Mouse (Mus musculus): ENCODE results near the gene Gm45711. TPM values are rescaled to one million over a fixed set of nuclear protein-coding genes. Genes with fewer than 3 reads are reported as not detected.

Gm45711 gene
- not detected for total RNA-seq (2023)

GRCm38 (mm10) chr8:104309441-104310155 is at the start of gene Gm45711, which contains the start of gene Cmtm1:
Gene Gm45711 (minus strand): TSS chr8:104310081.
Gene Cmtm1 (minus strand): TSS chr8:104310145.

DNA sequence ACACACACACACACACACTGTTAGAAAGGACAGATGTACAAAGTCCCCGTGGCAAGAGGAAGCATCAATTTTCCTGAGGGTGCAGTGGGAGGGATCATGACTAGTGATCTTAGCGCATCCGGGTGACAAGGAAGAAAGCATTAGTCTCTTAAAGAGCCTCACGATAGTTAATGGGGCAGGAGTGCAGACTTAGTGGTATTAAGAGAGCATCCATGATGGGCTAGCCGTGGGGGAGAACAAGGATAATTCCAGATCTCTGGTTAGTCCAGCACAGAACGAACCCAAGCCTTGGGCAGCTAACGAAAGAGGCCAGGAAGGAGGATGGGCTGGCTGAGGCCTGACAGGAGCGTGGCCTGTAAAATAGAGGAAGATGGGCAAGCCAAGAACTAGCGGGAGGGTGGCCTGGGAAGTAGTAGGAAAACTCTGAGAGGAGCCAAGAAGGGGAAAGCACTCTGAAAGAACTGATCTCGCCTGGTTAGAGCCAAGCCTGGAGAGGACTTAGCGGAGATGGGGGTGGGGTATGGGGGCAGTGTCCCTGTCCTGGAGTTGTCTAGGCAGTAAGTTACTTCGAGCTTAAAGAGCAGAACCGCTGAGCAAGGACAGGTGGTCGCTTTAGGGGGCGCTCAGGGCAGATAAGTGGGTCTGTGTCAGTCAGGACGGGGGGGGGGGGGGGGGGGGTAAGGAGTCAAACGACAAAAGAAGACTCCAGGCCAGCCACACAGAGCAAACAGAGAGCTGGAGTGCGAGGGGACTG is 29.5 kb upstream of the Gm45711 start, which contains the start of gene Cmtm3:
Gene Cmtm3 (plus strand): TSS at position 182 of the 754 bp plus-strand sequence.

GRCm38 (mm10) chr8:104321930-104322329 is 12.0 kb upstream of the Gm45711 start, which contains the start of gene Cmtm2b:
Gene Cmtm2b (plus strand): TSS chr8:104322230.

GRCm38 (mm10) chr8:104321267-104321666 is 11.4 kb upstream of the Gm45711 start, which contains the start of gene Gm11020:
Gene Gm11020 (plus strand): TSS chr8:104321567.

DNA sequence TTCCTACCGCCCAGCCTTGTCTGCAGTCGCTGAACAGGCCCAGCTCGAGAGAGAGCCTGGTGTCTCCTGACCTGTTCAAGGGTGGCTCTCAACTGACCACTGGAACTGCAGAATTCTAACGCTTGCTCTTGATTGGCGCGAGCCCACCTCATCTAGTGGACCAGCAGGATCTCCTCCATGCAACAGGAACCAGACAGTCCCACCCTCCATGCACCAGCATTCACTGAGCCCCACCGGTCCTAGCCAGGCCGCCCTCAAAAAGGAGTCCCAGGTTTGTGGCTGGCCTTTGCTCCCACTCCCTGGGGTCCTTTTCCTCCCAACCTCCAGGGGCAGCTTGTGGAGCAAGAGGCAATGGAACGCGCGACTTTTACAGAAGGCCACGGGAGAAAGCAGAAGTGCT is 16.8 kb downstream of the Gm45711 start, which contains the start of gene Cmtm2a:
Gene Cmtm2a (minus strand): TSS at position 101 of the 400 bp plus-strand sequence.

GRCm38 (mm10) chr8:104250439-104251367 is 59.2 kb downstream of the Gm45711 start, which contains the start of gene Cklf:
Gene Cklf (plus strand): TSS chr8:104250861.

GRCm38 (mm10) chr8:104248276-104248675 is 61.6 kb downstream of the Gm45711 start, which contains the start of gene Tk2:
Gene Tk2 (minus strand): TSS chr8:104248558.

Other genes starting within 250 kb of the Gm45711 start
- gene Cdh5, start 208.5 kb downstream of the Gm45711 start, total RNA-seq (2023), result 1.3 TPM
- gene Bean1, start 139.6 kb downstream of the Gm45711 start, total RNA-seq (2023), result not detected
- 71.7 TPM for gene Tk2, start 61.5 kb downstream of the Gm45711 start, total RNA-seq (2023)
- gene Cklf, start 59.2 kb downstream of the Gm45711 start, total RNA-seq (2023), result 42.5 TPM
- gene Cmtm2a, start 16.9 kb downstream of the Gm45711 start, total RNA-seq (2023), result not detected
- not detected for gene Cmtm1, start 64 bp upstream of the Gm45711 start, total RNA-seq (2023)
- not detected for gene Gm11020, start 11.5 kb upstream of the Gm45711 start, total RNA-seq (2023)
- gene Cmtm2b, start 12.1 kb upstream of the Gm45711 start, total RNA-seq (2023), result not detected
- gene Cmtm3, start 29.3 kb upstream of the Gm45711 start, total RNA-seq (2023), result 14.6 TPM
- 2.8 TPM for gene Cmtm4, start 85.7 kb upstream of the Gm45711 start, total RNA-seq (2023)
- 77.2 TPM for gene Dync1li2, start 133.0 kb upstream of the Gm45711 start, total RNA-seq (2023)
- gene Terb1, start 199.8 kb upstream of the Gm45711 start, total RNA-seq (2023), result 0.21 TPM
- gene Nae1, start 224.6 kb upstream of the Gm45711 start, total RNA-seq (2023), result 44.5 TPM
- 1.5 TPM for gene Car7, start 224.6 kb upstream of the Gm45711 start, total RNA-seq (2023)

All from CD4-positive naive resting alpha-beta T cell, adult 57 days (primary cell).